Mouse (Mus musculus) cortical plate, adult 2 months (tissue): Measurements from ENCODE around the gene Zbtb38.
A peak's percentile ranks its signal among the peaks of the same experiment; 100 is the strongest.

Experiments used
- CTCF ChIP-seq: fragments of 200-500 bp; IDR thresholded peaks from 2 replicates; pipeline ENCODE4 v1.5.1; 2011; ENCODE audit warnings: mild to moderate bottlenecking, control low read depth, low read length; ENCODE audit not compliant: insufficient read depth; ENCODE audit errors: extremely low read depth
- POLR2A ChIP-seq: fragments of 200-500 bp; IDR thresholded peaks from 2 replicates; pipeline ENCODE4 v1.6.1; 2011; ENCODE audit warnings: mild to moderate bottlenecking, low read length, control low read depth; ENCODE audit not compliant: insufficient read depth; ENCODE audit errors: extremely low read depth

- TF ChIP-seq CTCF (0 out of 2 replicates have a peak, but pooled peaks have one; percentile 4), POLR2A (no peak)
Measured at GRCm38 (mm10) chr9:96790389-96791007, 37.9 kb upstream of the Zbtb38 start.
